Comparison of ENCODE assay signal across 8 mouse cellular contexts in the genomic region with DNA sequence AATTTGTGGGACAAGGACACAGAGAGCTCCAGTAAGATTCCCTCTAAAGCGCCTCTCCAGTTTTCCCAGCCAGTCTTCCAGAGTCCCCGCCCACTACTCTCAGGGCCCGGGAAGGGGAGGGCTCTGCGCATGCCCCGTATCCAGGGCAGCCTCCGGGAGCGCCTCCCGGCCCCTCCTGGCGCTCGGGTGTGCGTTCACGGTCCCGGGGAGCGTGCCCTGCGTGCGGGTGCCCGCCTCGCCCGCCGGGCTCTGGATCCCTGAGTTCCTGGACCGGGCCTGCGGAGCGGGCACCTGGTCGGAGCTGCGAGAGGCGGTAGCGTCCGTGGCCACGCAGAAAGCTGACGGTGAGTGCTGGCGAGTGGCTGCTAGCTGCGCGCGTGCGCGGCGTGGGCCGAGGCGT. TPM values are rescaled to one million over a fixed set of nuclear protein-coding genes. Genes with fewer than 3 reads are reported as not detected.
DNase-seq lines count a peak whose midpoint lies in the region; ATAC-seq and TF ChIP-seq lines count a peak whose summit lies in the region.

A gene (plus strand): TSS at position 155 of the 400 bp plus-strand sequence.

- peak; percentile 97 for DNase-seq in NIH3T3 (ENCODE audit: low read depth)
- peak; percentile 97 for DNase-seq in cerebellum, adult 9-11 months
- peak; percentile 86 to 87 for DNase-seq in frontal cortex, postnatal 14 days (ENCODE audit: low spot score in 2 of 2)
- peak; percentile 95 for DNase-seq in hindbrain, embryonic 11.5 days (ENCODE audit: low spot score)
- peak; percentile 90 to 95 for DNase-seq in layer of hippocampus, postnatal 14 days (ENCODE audit: low spot score in 2 of 2)
- DNase-seq in lung, postnatal 0 days (ENCODE audit: low spot score), result peak; percentile 98
- peak; percentile 85 for DNase-seq in retina, adult 2 months (ENCODE audit: low read depth, low spot score)
- DNase-seq in thymus, postnatal 4 days, result peak; percentile 71

- H3K27ac ChIP-seq in hindbrain, embryonic 11.5 days (ENCODE audit: low read depth, low read length), result peak within 1 kb of the TSS; percentile 79
- peak within 1 kb of the TSS; percentile 95 for H3K27ac ChIP-seq in lung, postnatal 0 days (ENCODE audit: low read length)

- peak within 1 kb of the TSS; percentile 95 for H3K4me3 ChIP-seq in hindbrain, embryonic 11.5 days (ENCODE audit: low read depth, low read length)
- peak within 1 kb of the TSS; percentile 97 for H3K4me3 ChIP-seq in lung, postnatal 0 days (ENCODE audit: low read depth, low read length)

- peak; percentile 26; the same call in 1 of the 2 replicates for TF ChIP-seq CTCF in lung, postnatal 0 days (IDR thresholded peaks at IDR 0.05)

- peak; percentile 28; the same call in 1 of the 2 replicates for TF ChIP-seq EP300 in lung, postnatal 0 days (IDR thresholded peaks at IDR 0.05)

- peak within 1 kb of the TSS; percentile 66 for H3K4me2 ChIP-seq in hindbrain, embryonic 11.5 days (replicated peaks; ENCODE audit: low read depth, low read length)
- peak within 1 kb of the TSS; percentile 88 for H3K4me2 ChIP-seq in lung, postnatal 0 days (replicated peaks; ENCODE audit: low read depth, low read length)

- H3K36me3 ChIP-seq in hindbrain, embryonic 11.5 days (ENCODE audit: control insufficient read depth, insufficient read depth, low read length), result no peaks in the 10 kb centered on the region
- H3K36me3 ChIP-seq in lung, postnatal 0 days (ENCODE audit: insufficient read depth, low read length), result no peaks in the 10 kb centered on the region

- under 1% methylated on average over 37 of the region's 39 CpGs for WGBS in hindbrain, embryonic 11.5 days
- WGBS in lung, postnatal 0 days, result 0% methylated on average over 23 of the region's 39 CpGs

- no peaks in the 10 kb centered on the region for H3K27me3 ChIP-seq in hindbrain, embryonic 11.5 days (ENCODE audit: control insufficient read depth, insufficient read depth, low read length)
- H3K27me3 ChIP-seq in lung, postnatal 0 days (replicated peaks; ENCODE audit: insufficient read depth, low read length), result no peaks in the 10 kb centered on the region

- H3K4me1 ChIP-seq in hindbrain, embryonic 11.5 days (replicated peaks; ENCODE audit: control insufficient read depth, insufficient read depth, low read length), result no peaks in the 10 kb centered on the region
- peaks cover 20% of the 10 kb centered on the region; the same call in 1 of the 2 replicates for H3K4me1 ChIP-seq in lung, postnatal 0 days (ENCODE audit: insufficient read depth, low read depth, low read length)

- peak within 1 kb of the TSS; percentile 91 for H3K9ac ChIP-seq in hindbrain, embryonic 11.5 days (ENCODE audit: low read depth, low read length)
- H3K9ac ChIP-seq in lung, postnatal 0 days (replicated peaks; ENCODE audit: low read depth), result peak within 1 kb of the TSS; percentile 86

- no peaks in the 10 kb centered on the region for H3K9me3 ChIP-seq in hindbrain, embryonic 11.5 days (ENCODE audit: control insufficient read depth, low read length)
- no peaks in the 10 kb centered on the region for H3K9me3 ChIP-seq in lung, postnatal 0 days (ENCODE audit: low read length)

- ATAC-seq in hindbrain, embryonic 11.5 days (ENCODE audit: low FRiP score), result peak; percentile 98
- ATAC-seq in lung, postnatal 0 days, result peak; percentile 99

RNA-seq across cellular contexts. Expression of the gene that starts here (rescaled TPM):
- polyA plus RNA-seq in hindbrain, embryonic 11.5 days (2014; fragmentation: Nextera tagmentation; extraction: Ambion mirVana), result 19.3 and 21.0 TPM in 2 replicates
- total RNA-seq in layer of hippocampus, postnatal 14 days (2021), result 100 to 1,000 TPM; 147 to 151 TPM
- polyA plus RNA-seq in lung, postnatal 0 days (2015; fragmentation: Nextera tagmentation; extraction: Ambion mirVana), result 53.7 and 58.6 TPM in 2 replicates

Comparison
In these comparisons a context has a peak if more than half of its experiments do, and no peak if none do; other contexts are left out.
1. Peak in every context shown above with its lines: DNase-seq, ATAC-seq, H3K4me3 ChIP-seq and H3K27ac ChIP-seq.